Mouse (Mus musculus) erythroblast, embryonic 14.5 days (primary cell): Measurements from ENCODE around the gene Gm5767.

Source experiments
- GATA1 ChIP-seq: IDR thresholded peaks from 2 replicates; pipeline ENCODE4 v1.6.1; 2012; ENCODE audit warnings: low read length, inconsistent platforms, mixed read lengths
- TAL1 ChIP-seq: IDR thresholded peaks from 3 replicates; pipeline ENCODE4 v1.6.1; 2012; ENCODE audit warnings: low read length, inconsistent platforms, mixed read lengths

DNA sequence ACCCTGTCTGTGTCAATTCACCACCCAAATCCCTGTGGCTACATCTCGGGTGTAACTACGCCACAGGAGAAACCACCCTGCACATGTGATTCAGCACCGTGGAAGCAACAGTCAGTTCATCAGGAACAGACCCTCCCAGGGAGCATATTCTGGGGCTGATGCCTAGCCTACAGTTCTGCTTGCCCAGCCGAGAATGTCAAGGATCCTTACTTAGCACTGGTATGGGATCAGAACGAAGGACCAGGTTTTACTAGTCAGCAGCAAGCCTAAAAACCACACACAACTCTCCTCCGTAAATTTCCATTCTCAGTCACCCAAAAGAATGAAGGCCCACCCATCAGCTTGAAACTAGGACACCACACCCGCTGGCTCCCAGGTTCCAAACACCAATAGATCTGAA, 51.1 kb downstream of the Gm5767 start:
- TF ChIP-seq TAL1 = no peak
- no peak for TF ChIP-seq GATA1
